ENCODE assay signal across 16 mouse cellular contexts in the genomic region with DNA sequence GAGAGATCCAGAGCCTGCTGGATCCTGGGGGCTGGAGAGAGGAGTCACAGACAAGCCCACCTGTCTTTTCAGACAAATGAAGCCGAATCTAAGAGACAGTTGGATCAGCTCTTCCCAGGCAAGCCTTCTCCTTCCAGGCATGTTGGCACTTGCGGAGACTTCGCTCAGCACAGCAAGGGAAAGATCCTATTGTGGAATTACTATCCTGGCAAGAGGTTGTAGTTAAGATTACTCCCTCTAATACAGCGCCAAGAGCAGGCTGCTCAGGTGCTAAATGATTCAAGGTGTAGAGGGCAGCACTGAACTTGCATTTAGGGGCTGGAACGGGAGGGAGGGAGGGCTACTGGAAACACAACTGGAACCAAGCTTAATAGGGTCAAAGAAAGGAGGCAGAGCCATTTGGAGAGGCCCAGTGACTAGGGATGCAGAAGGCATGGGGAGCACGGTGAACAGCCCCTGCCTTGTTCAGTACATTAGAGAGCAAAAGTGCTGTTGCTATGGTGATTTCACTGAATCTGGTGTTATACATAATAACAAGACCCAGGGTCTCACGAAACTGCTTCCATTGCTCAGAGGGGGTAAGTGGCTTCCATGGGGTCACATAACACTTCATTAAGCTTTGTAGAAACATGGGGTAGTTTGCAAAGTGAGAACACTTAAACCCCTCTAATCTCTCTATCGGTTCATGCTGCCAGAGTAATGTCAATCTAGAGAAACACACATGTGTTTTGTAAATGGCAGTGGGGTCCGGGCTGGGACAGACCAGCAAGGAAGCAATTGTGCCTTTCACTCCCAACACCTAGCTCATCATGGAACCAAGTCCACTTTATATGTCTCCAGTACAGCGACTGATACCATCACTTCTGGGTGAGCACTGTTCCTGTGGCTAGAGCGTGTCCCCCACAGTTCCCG. TPM values are rescaled to one million over a fixed set of nuclear protein-coding genes. Genes with fewer than 3 reads are reported as not detected.
DNase-seq lines count a peak whose midpoint lies in the region; ATAC-seq and TF ChIP-seq lines count a peak whose summit lies in the region.
"Had no signal": no experiment of that assay in that cellular context is flagged by ENCODE, and none has a peak within 500 bp of the region (broad histone marks: within the 10 kb centered on the region; RNA-seq: fewer than 3 reads in every experiment).

No protein-coding gene starts in this region.

- no peak overlapping the region for H3K4me2 ChIP-seq in heart, postnatal 0 days (ENCODE audit: low read depth, low read length)
- H3K4me2 ChIP-seq in midbrain, embryonic 11.5 days: no peak overlapping the region
- H3K4me2 ChIP-seq in limb, embryonic 12.5 days: no peak overlapping the region

- no peak overlapping the region for H3K4me3 ChIP-seq in heart, postnatal 0 days (ENCODE audit: low read depth, low read length)
- no peak overlapping the region for H3K4me3 ChIP-seq in midbrain, embryonic 10.5 days
- H3K4me3 ChIP-seq in midbrain, embryonic 11.5 days (ENCODE audit: low read depth, low read length): no peak overlapping the region
- H3K4me3 ChIP-seq in limb, embryonic 12.5 days (replicated peaks): no peak overlapping the region
- H3K4me3 ChIP-seq: myocyte had no signal

- H3K27me3 ChIP-seq in heart, postnatal 0 days (ENCODE audit: control insufficient read depth, insufficient read depth, low read length): no peaks in the 10 kb centered on the region
- H3K27me3 ChIP-seq in midbrain, embryonic 10.5 days (ENCODE audit: low read depth, poor library complexity, severe bottlenecking): peaks cover 4% of the 10 kb centered on the region
- H3K27me3 ChIP-seq in midbrain, embryonic 11.5 days (ENCODE audit: control insufficient read depth, insufficient read depth, low read length): no peaks in the 10 kb centered on the region
- H3K27me3 ChIP-seq in limb, embryonic 12.5 days: no peaks in the 10 kb centered on the region

- ATAC-seq in heart, postnatal 0 days (ENCODE audit: insufficient read depth, low read depth): no peak
- no peak for ATAC-seq in midbrain, embryonic 11.5 days (ENCODE audit: low FRiP score)
- ATAC-seq in limb, embryonic 12.5 days (ENCODE audit: insufficient number of reproducible peaks, insufficient read depth, low FRiP score, low TSS enrichment, low read depth): no peak

- 80% methylated on average over 12 of the region's 12 CpGs for WGBS in heart, postnatal 0 days
- 89% methylated on average over 12 of the region's 12 CpGs for WGBS in midbrain, embryonic 10.5 days
- 84% methylated on average over 12 of the region's 12 CpGs for WGBS in midbrain, embryonic 11.5 days
- 65% methylated on average over 12 of the region's 12 CpGs for WGBS in limb, embryonic 12.5 days

- H3K9ac ChIP-seq in heart, postnatal 0 days (replicated peaks; ENCODE audit: low read depth, low read length): 0 out of 2 replicates have a peak overlapping the region, but pooled peaks have one; percentile 9
- no peak overlapping the region for H3K9ac ChIP-seq in midbrain, embryonic 11.5 days (ENCODE audit: low read length)
- no peak overlapping the region for H3K9ac ChIP-seq in limb, embryonic 12.5 days (replicated peaks)

- no peaks in the 10 kb centered on the region for H3K9me3 ChIP-seq in heart, postnatal 0 days (replicated peaks; ENCODE audit: control insufficient read depth, low read length)
- 0 out of 2 replicates have a peak, but pooled peaks cover 3% of the 10 kb centered on the region for H3K9me3 ChIP-seq in midbrain, embryonic 10.5 days (replicated peaks)
- H3K9me3 ChIP-seq in midbrain, embryonic 11.5 days (ENCODE audit: control insufficient read depth, low read length): no peaks in the 10 kb centered on the region
- H3K9me3 ChIP-seq in limb, embryonic 12.5 days: no peaks in the 10 kb centered on the region

- H3K4me1 ChIP-seq in heart, postnatal 0 days (ENCODE audit: control insufficient read depth, insufficient read depth): 0 out of 2 replicates have a peak, but pooled peaks cover 3% of the 10 kb centered on the region
- peaks cover 36% of the 10 kb centered on the region for H3K4me1 ChIP-seq in midbrain, embryonic 10.5 days
- H3K4me1 ChIP-seq in midbrain, embryonic 11.5 days (ENCODE audit: control insufficient read depth, insufficient read depth, low read length): no peaks in the 10 kb centered on the region
- peaks cover 20% of the 10 kb centered on the region for H3K4me1 ChIP-seq in limb, embryonic 12.5 days (replicated peaks)

- DNase-seq in heart, postnatal 0 days (ENCODE audit: low spot score): peak; percentile 21
- DNase-seq in heart, adult 11 months: no peak
- no peak for DNase-seq in midbrain, embryonic 10.5 days (ENCODE audit: low spot score)
- DNase-seq in midbrain, embryonic 11.5 days (ENCODE audit: low spot score, missing footprints): no peak
- DNase-seq in right cerebral cortex, adult 2 months (ENCODE audit: low spot score in 2 of 2): no peak
- no peak for DNase-seq in right cerebral cortex, postnatal 4 days
- DNase-seq: adrenal gland, postnatal 14 days; cerebellum, postnatal 14 days; gastrocnemius, postnatal 25 days; kidney, adult 9 months; layer of hippocampus, postnatal 36 days had no signal

- no peak for TF ChIP-seq CTCF in heart, postnatal 0 days (IDR thresholded peaks at IDR 0.05; ENCODE audit: low read depth)

- peak overlapping the region; percentile 83 for H3K27ac ChIP-seq in heart, postnatal 0 days (ENCODE audit: low read depth)
- H3K27ac ChIP-seq in midbrain, embryonic 10.5 days (replicated peaks): 0 out of 2 replicates have a peak overlapping the region, but pooled peaks have one; percentile 38
- H3K27ac ChIP-seq in midbrain, embryonic 11.5 days (ENCODE audit: low read depth, low read length): no peak overlapping the region
- H3K27ac ChIP-seq in limb, embryonic 12.5 days: peak overlapping the region; percentile 35; the same call in 1 of the 2 replicates

- no peaks in the 10 kb centered on the region for H3K36me3 ChIP-seq in heart, postnatal 0 days (replicated peaks; ENCODE audit: control insufficient read depth, insufficient read depth, low read length)
- no peaks in the 10 kb centered on the region for H3K36me3 ChIP-seq in midbrain, embryonic 10.5 days
- H3K36me3 ChIP-seq in midbrain, embryonic 11.5 days (ENCODE audit: control insufficient read depth, insufficient read depth, low read length): no peaks in the 10 kb centered on the region
- no peaks in the 10 kb centered on the region for H3K36me3 ChIP-seq in limb, embryonic 12.5 days

- TF ChIP-seq EP300 in heart, postnatal 0 days (IDR thresholded peaks at IDR 0.05; ENCODE audit: low read depth): no peak

RNA-seq across cellular contexts. Expression of a gene that starts 42.4 kb away (rescaled TPM):
- total RNA-seq in heart, postnatal 0 days (2014; rRNA removed; ENCODE audit: low replicate concordance): not detected in 2 replicates
- not detected in 2 replicates for polyA plus RNA-seq in heart, postnatal 0 days (2015; fragmentation: Nextera tagmentation; extraction: Ambion mirVana)
- polyA plus RNA-seq in midbrain, embryonic 10.5 days (2016; fragmentation: Nextera tagmentation; extraction: Ambion mirVana): not detected in 2 replicates
- not detected in 2 replicates for polyA plus RNA-seq in midbrain, embryonic 11.5 days (2014; fragmentation: Nextera tagmentation; extraction: Ambion mirVana)
- not detected in 2 replicates for polyA plus RNA-seq in limb, embryonic 12.5 days (2016; fragmentation: Nextera tagmentation; extraction: Ambion mirVana)
- total RNA-seq: adrenal gland, postnatal 14 days; gastrocnemius, postnatal 25 days; hematopoietic stem cell, adult 5-6 weeks; layer of hippocampus, postnatal 36 days; MEL had no signal
- polyA plus RNA-seq: large intestine, adult 2 months had no signal
